Mouse (Mus musculus) CD4-positive, CD25-positive, alpha-beta regulatory T cell, adult 2 months (primary cell): Measurements from ENCODE around the gene Card11.

Source experiments
- DNase-seq: peaks from one replicate; pipeline ENCODE4 v3.0.0-alpha.2; 2012; ENCODE audit warnings: low read depth, low spot score

Card11 gene

DNA sequence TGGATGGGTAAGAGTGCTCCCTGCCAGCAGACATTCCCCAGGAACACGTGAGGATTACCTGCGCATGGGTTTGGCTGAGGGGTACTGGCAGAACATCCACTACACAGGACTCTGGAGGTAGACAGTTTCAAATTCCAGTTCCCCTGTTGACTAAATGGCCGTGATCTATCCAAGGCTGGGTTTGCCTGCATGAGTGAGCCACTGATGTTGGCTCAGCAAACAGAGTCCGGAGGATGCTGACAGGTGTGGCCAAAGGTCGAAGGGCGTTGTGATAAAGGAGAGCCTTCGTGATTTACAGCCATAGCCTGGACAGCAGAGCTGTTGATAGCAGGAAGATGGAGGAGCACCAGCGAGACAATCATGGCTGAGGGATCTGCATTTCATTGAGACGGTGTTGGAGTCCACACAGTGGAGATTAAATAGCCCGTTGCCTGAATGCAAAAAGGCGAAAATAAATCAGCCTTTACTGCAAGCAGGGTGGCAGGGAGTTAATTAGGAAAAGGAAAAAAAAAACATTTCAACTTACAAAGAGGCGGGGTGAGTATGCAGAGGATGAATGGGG, 147.9 kb downstream of the Card11 start:
- no peak for DNase-seq

DNA sequence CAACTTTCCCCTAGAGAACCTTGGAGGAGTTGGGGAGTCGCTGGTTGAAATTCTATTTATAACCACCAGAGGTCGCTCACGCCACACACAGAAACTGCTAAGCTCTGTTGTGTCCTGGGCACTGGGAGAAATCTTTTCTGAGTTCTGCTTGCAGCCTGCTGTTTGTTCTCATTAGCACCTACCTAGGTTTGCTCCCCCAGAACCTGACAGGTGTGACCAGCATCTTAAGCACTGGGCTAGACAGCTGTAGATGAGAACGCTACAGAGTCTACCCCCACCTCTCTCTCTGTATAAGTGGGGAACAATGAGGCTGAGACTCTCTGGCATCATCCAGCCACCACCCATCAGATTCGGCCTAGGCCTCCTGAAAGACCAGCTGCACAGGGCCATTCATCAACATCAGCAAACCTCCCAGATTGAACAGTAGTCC, 153.1 kb downstream of the Card11 start:
- peak; percentile 83 for DNase-seq

DNA sequence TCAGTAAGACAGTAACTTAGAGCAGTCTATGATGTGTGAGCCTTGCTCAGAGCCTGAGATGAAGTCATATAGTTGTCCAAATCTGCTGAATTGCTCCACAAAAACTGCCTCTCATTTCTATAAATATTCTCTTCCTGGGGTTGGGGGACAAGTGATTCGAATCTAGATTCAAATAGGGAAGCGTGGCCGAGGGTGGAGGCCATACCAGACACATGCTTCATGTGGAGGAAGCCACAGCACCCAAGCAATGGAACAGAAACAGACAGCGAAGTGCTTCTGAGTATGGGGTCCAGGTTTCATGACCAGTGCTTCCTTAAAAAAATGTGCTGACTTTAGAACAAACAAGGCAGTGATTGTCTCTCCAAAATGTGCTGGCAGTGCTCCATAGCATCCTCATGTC, 158.4 kb downstream of the Card11 start:
- no peak for DNase-seq

DNA sequence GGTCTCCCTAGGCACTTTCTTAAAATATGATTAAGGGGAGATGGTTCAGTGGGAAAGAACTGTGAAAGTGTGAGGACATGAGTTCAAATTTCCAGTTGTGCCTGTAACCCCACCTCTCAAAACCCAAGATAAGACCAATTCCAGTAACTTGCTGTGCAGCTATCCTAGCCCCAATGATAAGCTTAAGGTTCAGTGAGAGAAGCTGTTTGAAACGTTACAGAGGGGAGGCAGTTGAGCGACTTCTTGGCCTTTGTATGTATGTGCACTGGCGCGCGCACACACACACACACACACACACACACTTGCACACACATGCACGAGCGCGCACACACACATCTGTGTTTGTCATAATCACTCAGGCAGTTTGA, 169.3 kb downstream of the Card11 start:
- DNase-seq = peak; percentile 13

DNA sequence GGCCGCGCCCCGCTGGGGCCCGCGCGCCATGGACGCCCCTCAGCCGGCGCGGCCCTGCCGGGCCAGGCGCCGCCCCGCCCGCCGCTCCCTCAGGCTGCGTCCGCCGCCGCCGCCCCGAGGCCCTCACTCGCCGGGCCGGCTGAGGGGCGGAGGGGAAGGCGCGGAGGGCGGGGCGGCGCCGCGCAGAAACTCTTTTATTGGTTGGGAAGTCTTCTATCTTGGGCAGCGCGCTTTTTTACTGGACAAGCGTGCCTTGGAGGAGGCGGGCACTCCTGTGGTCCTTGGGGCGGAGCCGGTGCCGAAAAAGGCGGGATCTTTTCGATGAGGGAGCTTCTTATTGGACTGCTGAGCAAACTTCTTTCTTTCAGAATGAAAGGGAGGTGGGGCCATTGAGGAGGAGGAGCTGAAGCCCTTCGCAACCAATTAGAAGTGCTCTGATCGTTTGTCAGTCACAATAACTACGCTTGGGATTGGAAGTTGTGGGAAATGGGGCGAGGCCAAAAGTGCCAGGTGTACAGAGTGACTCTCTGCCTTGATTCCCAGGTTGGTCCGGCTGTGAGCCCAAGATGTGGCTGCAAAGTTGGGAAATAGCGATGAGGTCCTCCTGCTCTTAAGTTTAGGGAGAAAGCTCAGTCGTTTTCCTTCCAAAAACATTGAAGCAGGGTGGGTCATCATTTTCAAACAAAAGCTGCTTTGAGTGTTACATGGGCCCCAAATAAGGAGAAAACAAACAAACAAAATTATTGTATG, 169.9 kb downstream of the Card11 start, which contains the start of gene Gna12:
Gna12 (minus strand) TSS at position 118 of the 750 bp plus-strand sequence.
- peak; percentile 99 for DNase-seq

DNA sequence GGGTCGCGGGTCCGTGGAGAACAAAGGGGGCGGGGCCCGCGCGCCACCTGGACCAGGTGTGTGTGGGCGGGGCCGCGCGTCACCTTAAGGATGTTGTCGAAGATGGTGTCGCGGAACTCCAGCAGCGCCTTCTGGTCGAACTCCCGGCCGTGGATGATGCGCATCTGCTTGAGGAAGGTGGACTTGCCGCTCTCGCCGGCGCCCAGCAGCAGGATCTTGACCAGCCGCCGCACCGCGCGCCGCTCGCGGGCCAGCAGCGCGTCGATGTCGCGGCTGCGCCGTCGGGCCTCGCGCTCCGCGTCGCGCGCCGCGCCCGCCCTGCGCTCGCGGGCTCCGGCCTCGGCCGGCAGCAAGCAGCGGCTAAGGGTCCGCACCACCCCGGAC, 170.5 kb downstream of the Card11 start:
- peak; percentile 73 for DNase-seq

DNA sequence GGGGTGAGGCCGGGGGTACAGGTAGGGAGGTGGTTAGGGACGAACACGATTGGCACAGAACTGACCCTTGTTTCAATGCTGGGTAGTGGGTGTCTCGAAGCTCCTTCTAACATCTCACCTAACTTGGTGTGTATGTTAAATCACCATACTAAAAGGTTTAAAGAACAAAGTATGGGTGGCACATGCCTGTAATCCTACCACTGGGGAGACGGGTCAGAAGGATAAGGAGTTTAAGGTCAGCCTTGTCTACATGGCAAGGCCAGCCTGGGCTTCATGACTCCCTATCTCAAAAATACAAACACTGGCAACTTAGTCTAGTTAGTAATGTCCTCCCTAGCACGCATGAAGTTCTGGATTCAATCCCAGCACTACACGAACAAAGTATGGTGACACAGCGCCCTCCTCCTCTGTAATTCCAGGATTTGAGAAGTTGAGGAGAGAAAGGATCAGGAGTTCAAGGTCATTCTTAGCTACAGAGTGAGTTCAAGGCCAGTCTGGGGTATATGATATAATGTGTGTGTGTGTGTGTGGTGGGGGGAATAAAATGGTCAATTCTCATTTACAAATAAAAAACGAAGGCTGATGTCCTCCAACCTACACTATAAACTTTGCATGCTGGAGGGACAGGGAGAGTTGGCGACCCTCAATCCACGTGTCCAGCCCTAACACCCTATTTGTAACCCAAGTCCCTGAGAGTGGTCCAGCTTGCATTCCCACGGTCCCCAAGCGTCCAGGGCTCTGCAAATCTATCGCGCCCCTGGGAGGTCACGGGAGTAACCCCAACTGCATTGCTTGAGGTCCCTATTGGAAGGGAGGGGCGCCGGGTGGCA, 171.1 kb downstream of the Card11 start:
- peak; percentile 14 for DNase-seq

DNA sequence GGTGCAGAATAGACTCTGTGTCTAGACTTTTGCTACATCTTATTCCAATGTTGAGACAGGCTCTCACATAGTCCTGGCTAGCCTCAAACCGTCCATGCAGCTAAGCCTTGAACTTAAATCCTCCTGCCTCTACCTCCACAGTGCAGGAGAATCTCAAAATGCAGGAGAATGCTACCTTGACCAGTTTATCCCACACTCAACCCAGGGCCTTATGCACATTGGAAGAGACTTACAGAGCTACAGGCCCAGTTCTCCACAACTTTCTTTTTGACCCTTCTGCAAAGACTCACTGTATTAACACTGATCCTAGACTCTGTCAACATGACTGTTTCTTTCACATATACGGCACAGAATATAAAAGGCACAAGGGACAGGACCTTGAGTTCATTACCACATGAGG, 172.0 kb downstream of the Card11 start:
- no peak for DNase-seq

DNA sequence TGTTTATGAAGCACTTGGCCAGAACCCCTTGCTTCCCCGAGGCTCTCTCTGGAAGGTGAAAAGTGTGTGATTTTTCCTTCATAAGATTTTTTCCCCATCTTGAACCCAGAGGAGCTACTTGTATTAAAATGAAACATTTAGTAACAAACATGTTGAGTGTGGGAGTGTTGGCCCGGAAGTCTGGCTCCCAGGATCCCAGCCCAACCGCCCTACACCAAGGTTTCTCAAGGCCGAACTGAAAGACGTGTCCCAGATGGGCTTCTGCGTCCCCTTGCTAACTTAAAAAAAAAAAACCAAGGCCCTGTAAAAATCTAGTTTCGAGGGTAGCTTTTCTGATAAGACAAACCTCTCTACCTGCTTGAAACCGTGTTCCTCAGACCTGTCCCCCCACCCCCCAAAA, 172.5 kb downstream of the Card11 start:
- DNase-seq = no peak

DNA sequence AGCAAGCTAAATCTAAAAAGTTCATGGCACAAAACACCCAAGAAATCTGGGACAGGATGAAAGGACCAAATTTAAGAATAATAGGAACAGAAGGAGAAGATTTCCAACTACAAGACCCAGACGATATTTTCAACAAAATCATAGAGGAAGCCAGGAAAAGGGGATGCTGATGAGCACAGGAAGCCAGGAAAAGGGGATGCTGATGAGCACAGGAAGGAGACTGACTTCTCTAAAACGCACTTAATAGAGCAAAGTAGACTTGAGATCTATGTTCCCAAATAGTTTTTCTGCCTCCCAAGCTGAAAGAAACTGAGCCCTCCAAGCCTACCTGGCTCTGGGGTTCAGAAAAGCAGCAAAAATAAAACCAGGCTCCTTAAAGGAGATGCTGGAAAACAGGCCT, 173.0 kb downstream of the Card11 start:
- DNase-seq = no peak

DNA sequence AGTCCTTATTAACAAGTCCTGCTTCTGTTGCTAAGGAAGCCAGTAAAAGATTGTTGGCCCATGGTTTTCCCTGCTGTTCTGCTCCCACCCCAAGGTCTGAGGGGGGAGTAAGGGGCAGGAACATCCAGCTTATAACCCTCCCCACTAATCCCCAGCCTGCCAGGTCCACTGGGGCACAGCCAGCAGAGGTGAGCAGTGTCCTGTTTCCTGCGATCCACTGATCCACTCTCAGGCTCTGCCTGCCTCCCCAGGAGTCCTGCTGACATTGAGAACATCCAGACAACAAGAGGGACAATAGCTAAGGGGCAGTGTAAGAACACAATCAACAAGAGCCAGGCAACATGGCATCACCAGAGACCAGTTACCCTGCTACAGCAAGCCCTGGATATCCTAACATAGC, 173.6 kb downstream of the Card11 start:
- DNase-seq = no peak

DNA sequence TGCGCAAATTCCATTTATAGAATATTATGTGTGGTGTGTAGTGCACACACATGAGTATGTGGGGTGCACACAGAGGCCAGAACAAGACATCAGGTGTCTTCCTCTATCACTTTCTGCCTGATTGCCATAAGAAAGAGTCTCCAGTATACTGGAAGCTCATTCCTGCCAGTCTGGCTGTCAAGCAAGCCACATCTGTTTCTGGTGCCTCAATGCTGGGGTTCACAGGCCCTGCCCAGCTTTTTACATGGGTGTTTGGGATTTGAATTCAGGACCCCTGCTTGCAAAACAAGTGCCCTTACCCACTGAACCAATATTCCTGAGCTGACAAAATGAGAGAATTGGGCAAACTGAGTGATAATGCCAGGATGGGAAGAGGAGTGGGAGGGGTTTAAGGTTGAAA, 174.3 kb downstream of the Card11 start:
- DNase-seq = no peak

DNA sequence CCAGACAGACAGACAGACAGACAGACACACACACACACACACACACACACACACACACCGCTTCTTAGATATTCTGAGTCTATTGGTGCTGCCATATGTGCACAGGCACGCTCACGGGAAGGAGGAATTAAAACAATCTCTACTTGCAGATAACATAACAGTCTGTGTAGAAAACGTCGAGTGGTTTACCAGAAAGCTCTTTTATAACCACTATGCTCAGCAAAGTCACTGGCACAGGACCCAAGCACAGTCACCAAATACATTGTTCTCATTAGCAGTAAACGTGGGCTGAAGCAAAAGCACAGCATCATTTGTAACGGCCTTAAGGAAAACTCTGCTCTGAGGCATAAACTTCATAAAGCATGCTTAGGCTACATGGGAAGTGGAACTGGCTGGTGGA, 176.3 kb downstream of the Card11 start:
- DNase-seq = no peak

DNA sequence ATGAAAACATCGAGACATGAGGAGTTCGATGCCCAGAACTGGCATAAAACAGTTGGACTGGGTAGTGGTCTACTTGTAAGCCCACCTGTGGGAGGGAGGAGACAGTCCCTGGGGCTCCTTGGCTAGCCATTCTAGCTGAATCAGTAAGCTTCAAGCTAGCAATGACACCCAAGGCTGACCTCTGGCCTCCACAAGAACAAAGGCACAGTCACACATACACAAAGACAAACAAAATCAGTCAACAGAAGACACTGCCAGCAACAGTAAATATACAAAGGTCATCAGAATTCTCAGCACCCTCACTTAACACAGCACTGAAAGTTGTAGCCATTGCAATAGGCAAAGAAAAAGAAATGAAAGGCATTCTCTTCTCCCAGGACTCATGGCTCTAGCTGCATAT, 177.0 kb downstream of the Card11 start:
- DNase-seq = no peak
